Mouse (Mus musculus) brain, embryonic 14.5 days (tissue): ENCODE data around the gene Zfp661. TPM values are rescaled to one million over a fixed set of nuclear protein-coding genes. Genes with fewer than 3 reads are reported as not detected.

Experiments used
- DNase-seq: peaks from one replicate; pipeline ENCODE4 v3.0.0-alpha.2; 2011; ENCODE audit warnings: low read depth
- CTCF ChIP-seq: fragments of 200-500 bp; IDR thresholded peaks from 2 replicates; pipeline ENCODE4 v1.5.1; 2012; ENCODE audit warnings: inconsistent platforms, mild to moderate bottlenecking, moderate library complexity, borderline replicate concordance; ENCODE audit not compliant: insufficient read depth, insufficient read length; ENCODE audit errors: extremely low read depth
- POLR2A ChIP-seq: fragments of 200-500 bp; IDR thresholded peaks from 2 replicates; pipeline ENCODE4 v1.6.1; 2012; ENCODE audit warnings: mild to moderate bottlenecking, inconsistent platforms, borderline replicate concordance; ENCODE audit not compliant: poor library complexity, insufficient read depth, insufficient read length, severe bottlenecking; ENCODE audit errors: extremely low read depth
- polyA plus RNA-seq: library from polyadenylated mRNA; depleted of rRNA; stranded (reverse); fragments of >200 nt; gene quantifications from 2 replicates; pipeline ENCODE4 v1.2.3, GENCODE M21; 2012; rRNA removed

The Zfp661 gene
- polyA plus RNA-seq, 1 experiment, result 9.3 TPM

GRCm38 (mm10) chr2:127549711-127550110 is 37.2 kb downstream of the Zfp661 start:
- TF ChIP-seq POLR2A, result no peak
- no peak for TF ChIP-seq CTCF
- DNase-seq, result no peak

GRCm38 (mm10) chr2:127548342-127549074 is 38.4 kb downstream of the Zfp661 start:
- no peak for TF ChIP-seq CTCF
- no peak for TF ChIP-seq POLR2A
- DNase-seq, result no peak

- TF ChIP-seq POLR2A (no peak), CTCF (no peak)
- DNase-seq, result no peak
These were observed 45.2 kb downstream of the Zfp661 start for GRCm38 (mm10) chr2:127541697-127542096.

- no peak for DNase-seq
- TF ChIP-seq POLR2A (no peak), CTCF (no peak)
These were observed 45.7 kb downstream of the Zfp661 start, which contains the start of gene Prom2 for GRCm38 (mm10) chr2:127541185-127541584. Gene Prom2, minus strand, starts transcription at chr2:127541467.

- TF ChIP-seq CTCF, result peak; percentile 48; the same call in 1 of the 2 replicates
- TF ChIP-seq POLR2A, result no peak
- DNase-seq, result no peak
These were observed 47.4 kb downstream of the Zfp661 start for GRCm38 (mm10) chr2:127539494-127539893.

GRCm38 (mm10) chr2:127537548-127537947 is 49.3 kb downstream of the Zfp661 start:
- TF ChIP-seq CTCF, result no peak
- no peak for TF ChIP-seq POLR2A
- DNase-seq, result no peak

- no peak for DNase-seq
- TF ChIP-seq CTCF (no peak), POLR2A (no peak)
These were observed 51.5 kb downstream of the Zfp661 start for GRCm38 (mm10) chr2:127535363-127535762.

GRCm38 (mm10) chr2:127532379-127532778 is 54.5 kb downstream of the Zfp661 start:
- no peak for TF ChIP-seq POLR2A
- TF ChIP-seq CTCF, result no peak
- no peak for DNase-seq

GRCm38 (mm10) chr2:127531592-127531991 is 55.3 kb downstream of the Zfp661 start:
- DNase-seq, result no peak
- TF ChIP-seq CTCF (no peak), POLR2A (no peak)

GRCm38 (mm10) chr2:127530418-127530817 is 56.5 kb downstream of the Zfp661 start:
- TF ChIP-seq CTCF (no peak), POLR2A (no peak)

GRCm38 (mm10) chr2:127525004-127525775 is 61.7 kb downstream of the Zfp661 start:
- TF ChIP-seq POLR2A (no peak), CTCF (no peak)

More at GRCm38 (mm10) chr2:127530418-127530817, 56.5 kb downstream of the Zfp661 start:
- DNase-seq, result no peak

More at GRCm38 (mm10) chr2:127525004-127525775, 61.7 kb downstream of the Zfp661 start:
- DNase-seq, result no peak

Other genes with a start within 250 kb of the Zfp661 start
- gene Astl, start 248.5 kb downstream of the Zfp661 start, polyA plus RNA-seq, result 0.03 TPM in 1 of 2 replicates, not detected in the other
- 0.18 and 0.30 TPM in 2 replicates for gene Adra2b, start 223.9 kb downstream of the Zfp661 start, polyA plus RNA-seq
- 0.07 and 0.13 TPM in 2 replicates for gene Gpat2, start 161.9 kb downstream of the Zfp661 start, polyA plus RNA-seq
- gene Fahd2a, start 142.5 kb downstream of the Zfp661 start, polyA plus RNA-seq, result 25.8 and 30.8 TPM in 2 replicates
- gene Kcnip3, start 65.0 kb downstream of the Zfp661 start, polyA plus RNA-seq, result 15.2 and 15.5 TPM in 2 replicates
- gene Prom2, start 45.6 kb downstream of the Zfp661 start, polyA plus RNA-seq, result 0.42 and 0.59 TPM in 2 replicates
- 129 and 157 TPM in 2 replicates for gene Mrps5, start 128 bp upstream of the Zfp661 start, polyA plus RNA-seq
- 0.68 and 1.0 TPM in 2 replicates for gene Mal, start 69.6 kb upstream of the Zfp661 start, polyA plus RNA-seq
- 1.3 and 1.6 TPM in 2 replicates for gene Mall, start 142.8 kb upstream of the Zfp661 start, polyA plus RNA-seq
- gene Nphp1, start 201.8 kb upstream of the Zfp661 start, polyA plus RNA-seq, result 19.0 and 19.8 TPM in 2 replicates
- 36.1 and 51.9 TPM in 2 replicates for gene Mtln, start 205.4 kb upstream of the Zfp661 start, polyA plus RNA-seq
- 10.6 and 16.2 TPM in 2 replicates for gene Bub1, start 244.8 kb upstream of the Zfp661 start, polyA plus RNA-seq